Mouse (Mus musculus) frontal cortex, adult 2 months (tissue): ENCODE measurements at regions not wholly inside any gene's neighbourhood (a gene's known extent, or its start where the extent isn't known, plus 50 kb on each side); places are given as distances from the start of the nearest gene placed in this dataset.

Experiments used
- DNase-seq, 2 experiments: peaks; one replicate each; pipeline ENCODE4 v3.0.0; 2022; ENCODE audit warnings: low spot score in 1 of 2; ENCODE audit errors: extremely low spot score in 1 of 2

- peak; percentile 82 to 84 for DNase-seq
Observed at GRCm38 (mm10) chr15:64434502-64434901, 374.2 kb upstream of the Fam49b start.

- DNase-seq: no peak
Observed at GRCm38 (mm10) chr15:64434908-64435307, 374.6 kb upstream of the Fam49b start.

- DNase-seq: peak in 1 of 2 experiments; percentile 42
Observed at GRCm38 (mm10) chr15:64445076-64445475, 372.4 kb upstream of the Gm21798 start.

- DNase-seq: peak; percentile 33 to 57
Observed at GRCm38 (mm10) chr15:64446411-64447072, 371.0 kb upstream of the Gm21798 start.

- DNase-seq: no peak
Observed at GRCm38 (mm10) chr15:64447239-64447952, 370.1 kb upstream of the Gm21798 start.

- DNase-seq: peak; percentile 59 to 78
Observed at GRCm38 (mm10) chr15:64448581-64449140, 368.8 kb upstream of the Gm21798 start.

- no peak for DNase-seq
Observed at GRCm38 (mm10) chr15:64470743-64471142, 346.8 kb upstream of the Gm21798 start.

- no peak for DNase-seq
Observed at GRCm38 (mm10) chr15:64471597-64471996, 345.9 kb upstream of the Gm21798 start.

- DNase-seq: no peak
Observed at GRCm38 (mm10) chr15:64474236-64474635, 343.3 kb upstream of the Gm21798 start.

GRCm38 (mm10) chr15:64477131-64477530 lies 340.4 kb upstream of the Gm21798 start:
- DNase-seq: no peak

GRCm38 (mm10) chr15:64480625-64481024 lies 336.9 kb upstream of the Gm21798 start:
- DNase-seq: no peak

GRCm38 (mm10) chr15:64481226-64481625 lies 336.3 kb upstream of the Gm21798 start:
- no peak for DNase-seq

- DNase-seq: no peak
Observed at GRCm38 (mm10) chr15:64482960-64483359, 334.5 kb upstream of the Gm21798 start.

- no peak for DNase-seq
Observed at GRCm38 (mm10) chr15:64487801-64488200, 329.7 kb upstream of the Gm21798 start.

GRCm38 (mm10) chr15:64500783-64501182 lies 316.7 kb upstream of the Gm21798 start:
- DNase-seq: no peak

GRCm38 (mm10) chr15:64501479-64501878 lies 316.0 kb upstream of the Gm21798 start:
- DNase-seq: no peak

- no peak for DNase-seq
Observed at GRCm38 (mm10) chr15:64504751-64505150, 312.7 kb upstream of the Gm21798 start.

GRCm38 (mm10) chr15:64510649-64511048 lies 306.8 kb upstream of the Gm21798 start:
- DNase-seq: no peak

GRCm38 (mm10) chr15:64511176-64511575 lies 306.3 kb upstream of the Gm21798 start:
- no peak for DNase-seq

- no peak for DNase-seq
Observed at GRCm38 (mm10) chr15:64512615-64513014, 304.9 kb upstream of the Gm21798 start.

GRCm38 (mm10) chr15:64513501-64514097 lies 303.9 kb upstream of the Gm21798 start:
- no peak for DNase-seq
